Mouse (Mus musculus) regulatory T cell (primary cell): ENCODE results near the gene Calhm1.
"Not testable (repeated sequence)": the region's sequence is repeated elsewhere in the genome, so short reads cannot be mapped to it uniquely, and the experiment has no call there.

ENCODE experiments used
- in situ Hi-C: fragments of 300-600 bp; cut with MboI, MseI; formaldehyde crosslinking; loops from one replicate; pipeline ENCODE4 v1.15.1; 2025; ENCODE audit warnings: high pct_unique_total_duplicates

Gene Calhm1

DNA sequence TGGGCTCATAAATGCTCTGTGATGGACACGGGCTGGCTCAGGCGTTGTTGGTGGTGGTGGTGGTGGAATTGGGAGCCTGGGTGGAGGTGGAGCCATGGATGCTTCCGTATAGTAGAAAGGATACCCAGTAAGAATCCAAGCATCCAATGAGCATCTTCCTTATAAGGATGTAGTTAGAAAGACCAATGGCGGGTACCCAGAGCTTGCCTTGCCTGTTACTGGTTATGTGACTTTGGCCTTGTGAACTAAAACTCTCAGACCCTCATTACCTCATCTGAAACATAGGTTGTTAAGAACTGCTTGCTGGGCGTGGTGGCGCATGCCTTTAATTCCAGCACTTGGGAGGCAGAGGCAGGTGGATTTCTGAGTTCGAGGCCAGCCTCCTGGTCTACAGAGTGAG lies 9.7 kb upstream of the Calhm1 start:
- in situ Hi-C loops: no loop called here

DNA sequence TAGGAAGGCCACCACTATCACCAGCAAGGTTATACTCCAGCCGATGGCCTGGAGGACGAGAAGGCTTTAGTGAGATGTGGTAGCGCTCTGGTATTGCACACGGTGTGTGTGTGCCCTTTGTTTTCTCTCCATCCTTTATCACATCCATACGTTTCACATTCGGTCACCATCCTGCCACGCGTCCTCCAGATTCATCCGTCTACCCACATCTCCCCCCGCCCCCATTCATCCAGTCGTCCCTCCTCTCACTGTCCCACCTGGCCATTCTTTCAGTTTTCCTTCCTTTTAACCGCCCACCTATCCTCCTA lies 8.0 kb upstream of the Calhm1 start:
- in situ Hi-C loops: no loop called here

DNA sequence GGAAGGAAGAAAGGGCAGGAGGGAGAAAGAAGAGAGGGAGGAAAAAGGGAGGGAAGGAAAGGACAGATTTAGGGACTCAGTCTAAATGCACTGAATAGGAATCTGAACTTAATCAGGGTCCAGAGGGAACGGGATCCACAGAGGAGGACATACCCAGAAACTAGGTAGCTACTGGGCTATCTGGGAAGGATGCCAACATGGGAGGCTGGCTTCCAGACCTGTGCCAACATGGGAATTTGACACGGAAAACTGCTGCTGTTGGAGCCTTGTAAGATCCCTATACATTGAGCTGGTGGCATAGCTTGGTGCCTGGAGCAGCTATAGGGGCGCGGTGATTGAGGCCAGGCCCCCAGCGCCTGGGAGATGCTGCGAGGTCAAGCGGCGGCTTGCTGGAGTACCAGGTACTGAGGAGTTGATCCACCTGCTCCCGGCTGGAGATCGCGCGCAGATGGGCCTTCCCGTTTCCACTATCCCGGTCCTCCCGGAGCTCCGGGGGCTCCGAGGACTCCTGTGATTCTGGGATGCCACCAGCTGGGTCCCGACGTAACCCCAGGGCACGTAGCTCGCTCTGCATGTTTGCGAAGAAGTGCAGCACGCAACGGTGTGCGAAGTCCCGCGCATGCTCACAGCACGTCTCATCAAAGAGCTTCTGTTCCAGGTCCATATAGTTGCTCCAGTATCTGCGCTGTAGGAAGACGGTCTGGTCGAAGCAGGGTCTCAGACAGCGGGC lies 7.4 kb upstream of the Calhm1 start:
- in situ Hi-C loops: no loop called here

GRCm38 (mm10) chr19:47149854-47150253 lies 5.8 kb upstream of the Calhm1 start:
- in situ Hi-C loops: no loop called here

- in situ Hi-C loops: no loop called here
Observed at GRCm38 (mm10) chr19:47148267-47148847, 4.3 kb upstream of the Calhm1 start.

DNA sequence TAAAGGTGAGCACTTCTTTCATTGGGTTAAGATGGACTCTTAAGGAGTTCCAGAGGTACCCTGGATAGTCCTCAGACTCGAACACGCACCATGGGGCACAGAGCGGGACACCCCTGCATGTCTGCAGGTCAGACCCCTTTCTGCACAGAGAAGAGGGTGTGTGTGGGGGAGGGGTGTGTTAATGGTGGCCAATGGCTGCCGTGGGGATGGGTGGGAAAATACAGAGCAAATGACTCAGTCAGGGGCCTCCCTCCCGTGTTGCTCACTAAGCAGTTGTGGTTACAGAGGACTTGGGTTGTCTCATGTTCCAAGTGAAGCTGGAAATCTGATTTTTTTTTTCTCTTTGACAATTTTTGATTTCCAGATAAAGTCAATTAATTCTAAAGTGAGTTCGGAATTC lies 1.6 kb downstream of the Calhm1 start:
- in situ Hi-C loops: no loop called here

DNA sequence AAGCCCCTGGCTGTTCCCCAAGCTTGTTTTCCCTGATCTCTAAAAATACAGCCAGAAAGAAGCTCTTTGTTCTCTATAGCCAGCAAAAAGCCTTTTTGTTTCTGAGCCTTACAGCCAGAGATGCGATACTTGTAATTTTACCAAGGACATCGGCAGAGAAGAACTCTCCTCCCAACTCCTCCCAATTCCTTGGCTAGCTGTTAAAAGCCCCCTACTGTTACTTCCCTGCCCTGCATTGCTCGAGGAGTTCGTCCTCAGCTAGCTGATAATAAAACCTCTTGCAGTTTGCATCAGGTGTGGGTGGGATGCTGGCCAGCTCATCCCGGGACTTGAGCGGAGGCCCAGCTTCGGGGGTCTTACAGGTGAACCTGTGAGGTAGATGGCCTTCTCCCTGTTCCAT lies 4.4 kb downstream of the Calhm1 start:
- in situ Hi-C loops: not testable (repeated sequence)

- in situ Hi-C loops: no loop called here
Observed at GRCm38 (mm10) chr19:47137771-47138421, 6.2 kb downstream of the Calhm1 start, which contains the start of gene Calhm2. Gene Calhm2, minus strand, starts transcription at chr19:47138294.

GRCm38 (mm10) chr19:47137051-47137581 lies 6.9 kb downstream of the Calhm1 start:
- in situ Hi-C loops: no loop called here

- in situ Hi-C loops: no loop called here
Observed at GRCm38 (mm10) chr19:47136170-47136569, 7.9 kb downstream of the Calhm1 start.

DNA sequence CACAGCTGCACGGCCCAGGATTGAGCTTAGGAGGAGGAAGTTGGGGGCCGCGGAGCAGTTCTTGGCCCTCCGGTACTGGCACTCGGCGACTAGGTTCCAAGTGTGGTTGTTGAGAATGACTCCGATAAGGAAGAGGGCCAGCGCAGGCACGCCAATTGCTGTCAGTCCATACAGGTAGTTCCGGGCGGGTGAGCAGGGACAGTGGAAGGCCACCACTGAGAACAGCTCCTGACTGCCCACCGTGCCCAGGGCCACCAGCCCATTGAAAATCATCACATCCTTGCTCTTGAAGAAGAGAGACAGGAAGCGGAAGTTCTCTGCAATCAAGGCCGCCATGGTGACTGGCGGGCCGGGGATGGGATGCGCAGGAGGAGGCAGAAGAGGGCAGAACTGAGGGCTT lies 8.5 kb downstream of the Calhm1 start:
- in situ Hi-C loops: no loop called here

DNA sequence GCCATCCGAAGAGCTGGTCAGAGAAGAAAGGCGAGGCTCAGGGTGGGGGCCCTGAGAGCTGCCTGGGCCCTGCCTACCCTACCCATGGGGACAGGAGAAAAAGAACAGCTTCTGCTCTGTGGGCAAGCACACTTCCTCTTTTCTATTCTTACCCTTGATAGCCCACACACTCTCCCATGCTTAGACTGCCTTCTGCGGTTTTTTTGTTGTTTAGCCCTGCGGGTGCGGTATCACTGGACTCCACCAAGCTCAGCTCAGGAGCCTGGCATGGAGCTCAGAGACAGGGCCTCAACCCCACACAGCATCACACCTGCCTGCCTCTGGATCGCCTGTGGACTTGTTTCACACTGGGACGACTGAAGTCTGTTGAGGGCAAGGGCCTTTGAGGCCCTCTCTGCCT lies 10.9 kb downstream of the Calhm1 start:
- in situ Hi-C loops: no loop called here

DNA sequence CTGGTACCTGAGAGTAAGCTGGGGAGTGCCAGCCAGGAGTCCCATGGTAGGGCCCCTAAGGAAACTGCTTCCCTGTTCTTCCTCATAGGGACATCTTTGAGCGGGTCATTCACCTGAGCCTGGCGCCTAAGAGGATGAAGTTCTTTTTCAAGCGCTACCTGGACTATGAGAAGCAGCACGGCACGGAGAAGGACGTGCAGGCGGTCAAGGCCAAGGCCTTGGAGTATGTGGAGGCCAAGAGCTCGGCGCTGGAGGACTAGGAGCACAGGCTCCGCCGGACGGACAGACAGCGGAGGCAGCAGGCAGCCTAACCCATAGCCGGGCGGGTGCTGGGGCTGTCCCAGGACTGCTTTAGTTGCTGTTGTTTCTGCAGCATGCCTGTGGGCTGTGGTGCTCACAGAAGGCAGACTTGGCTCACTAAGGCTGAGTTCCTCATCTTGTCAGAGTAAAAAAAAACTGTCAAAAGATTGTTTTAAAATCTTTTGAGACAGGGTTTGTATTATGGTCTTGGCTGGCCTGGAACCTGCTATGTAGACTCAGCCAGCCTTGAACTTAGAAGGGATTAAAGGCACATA lies 13.4 kb downstream of the Calhm1 start:
- in situ Hi-C loops: no loop called here

DNA sequence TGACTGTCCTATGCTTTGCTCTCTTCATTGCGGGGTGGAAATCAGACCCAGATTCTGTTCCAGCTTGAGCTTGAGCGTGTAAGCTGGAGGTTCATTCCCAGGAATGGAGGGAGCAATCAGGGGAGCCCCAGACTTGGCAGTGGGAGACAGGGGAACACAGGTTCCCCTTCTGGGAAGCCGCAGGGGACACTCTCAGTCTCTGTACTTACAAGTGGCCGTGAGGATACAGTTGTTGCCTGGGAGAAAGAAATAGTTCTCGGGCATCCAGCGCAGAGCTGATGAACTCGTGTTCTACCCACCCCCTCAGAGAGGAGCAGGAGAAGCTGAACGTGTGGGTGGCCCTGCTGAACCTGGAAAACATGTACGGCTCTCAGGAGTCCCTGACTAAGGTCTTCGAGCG lies 15.2 kb downstream of the Calhm1 start:
- in situ Hi-C loops: no loop called here

DNA sequence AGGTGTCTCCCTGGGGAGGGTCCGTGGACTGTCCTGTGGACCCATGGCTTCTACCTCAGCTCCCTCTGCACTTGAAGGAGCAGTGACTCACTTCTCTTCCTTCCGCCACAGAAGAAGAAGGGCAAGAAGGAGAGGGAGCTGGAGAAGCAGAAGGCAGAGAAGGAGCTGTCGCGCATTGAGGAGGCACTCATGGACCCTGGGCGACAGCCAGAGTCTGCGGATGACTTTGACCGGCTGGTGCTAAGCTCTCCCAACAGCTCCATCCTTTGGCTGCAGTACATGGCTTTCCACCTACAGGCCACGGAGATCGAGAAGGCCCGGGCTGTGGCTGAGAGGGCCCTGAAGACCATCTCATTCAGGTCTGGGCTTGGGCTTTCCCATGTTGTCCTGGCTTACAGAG lies 15.9 kb downstream of the Calhm1 start:
- in situ Hi-C loops: no loop called here

DNA sequence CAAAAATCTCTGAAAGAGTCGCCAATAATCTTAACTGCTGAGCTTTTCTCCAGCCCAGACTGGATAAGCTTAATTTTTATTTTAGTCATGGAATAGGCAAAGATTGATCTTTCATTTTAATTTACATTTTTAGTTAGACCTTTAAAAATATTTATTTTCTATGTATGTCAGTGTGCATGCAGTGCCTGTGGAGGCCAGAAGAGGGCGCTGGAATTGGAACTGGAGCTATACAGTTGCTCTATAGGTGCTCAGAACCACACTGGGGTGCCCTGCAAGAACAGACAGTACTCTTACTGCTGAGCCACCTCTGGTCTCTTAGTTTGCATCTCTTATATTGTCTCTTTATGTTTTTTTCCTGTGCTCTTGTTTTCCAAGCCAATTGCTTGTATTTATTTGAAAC lies 21.3 kb downstream of the Calhm1 start:
- in situ Hi-C loops: loop anchor here (5.0 kb wide), 1 partner anchor 44 kb away; no protein-coding TSS in a partner anchor

GRCm38 (mm10) chr19:47121054-47121453 lies 23.0 kb downstream of the Calhm1 start:
- in situ Hi-C loops: loop anchor here (5.0 kb wide), 1 partner anchor 46 kb away; no protein-coding TSS in a partner anchor

DNA sequence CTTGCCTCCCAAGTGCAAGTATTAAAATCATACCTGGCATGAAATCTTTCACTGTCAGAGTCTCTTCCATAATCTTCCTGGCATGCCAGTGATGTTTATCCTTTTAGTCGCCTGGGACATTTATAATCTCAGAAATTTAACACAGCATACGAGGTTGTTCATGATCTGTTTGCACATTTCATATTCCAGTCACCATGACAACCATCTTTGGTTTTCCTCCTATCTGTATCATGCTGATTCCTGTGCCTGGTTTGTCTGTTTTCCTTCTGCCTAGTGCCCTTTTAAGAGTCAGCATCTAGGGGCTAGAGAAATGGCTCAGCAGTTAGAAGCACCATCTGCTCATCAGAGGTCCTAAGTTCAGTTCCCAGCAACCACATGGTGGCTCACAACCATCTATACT lies 25.4 kb downstream of the Calhm1 start:
- in situ Hi-C loops: no loop called here

DNA sequence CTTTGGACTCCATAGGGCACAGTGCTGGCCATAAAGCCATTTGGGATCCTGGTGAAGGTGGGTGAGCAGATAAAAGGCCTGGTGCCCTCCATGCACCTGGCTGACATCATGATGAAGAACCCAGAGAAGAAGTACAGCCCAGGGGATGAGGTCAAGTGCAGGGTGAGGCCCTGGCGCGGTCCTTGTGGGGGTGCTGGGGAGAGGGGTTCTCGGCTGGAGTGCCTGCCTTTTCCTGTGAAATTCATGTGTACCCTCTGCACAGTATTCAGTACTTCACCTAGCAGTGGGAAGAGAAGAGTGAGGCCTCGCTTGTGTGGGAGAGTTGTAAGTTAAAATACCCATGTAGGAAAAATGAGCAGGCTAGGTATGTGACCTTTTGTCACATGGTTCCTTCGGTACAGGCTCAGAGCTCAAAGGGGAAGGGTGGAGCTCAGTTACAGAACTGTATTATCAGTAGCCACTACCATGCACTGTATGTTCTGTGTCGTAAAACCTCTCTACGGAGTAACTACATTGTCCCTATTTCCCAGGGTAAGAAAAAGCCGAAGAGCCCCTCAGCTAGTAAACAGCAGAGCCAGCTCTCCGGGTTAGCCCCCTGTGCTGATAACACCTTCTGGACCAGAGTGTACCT lies 39.3 kb downstream of the Calhm1 start:
- in situ Hi-C loops: no loop called here

GRCm38 (mm10) chr19:47101080-47101479 lies 43.0 kb downstream of the Calhm1 start:
- in situ Hi-C loops: no loop called here
